Mouse (Mus musculus) right cerebral cortex, adult 18-20 months (tissue): Measurements from ENCODE around the gene Itgb1.

Experiments used
- DNase-seq: peaks from one replicate; pipeline ENCODE4 v3.0.0; 2022; ENCODE audit warnings: mixed read lengths

The Itgb1 gene

DNA sequence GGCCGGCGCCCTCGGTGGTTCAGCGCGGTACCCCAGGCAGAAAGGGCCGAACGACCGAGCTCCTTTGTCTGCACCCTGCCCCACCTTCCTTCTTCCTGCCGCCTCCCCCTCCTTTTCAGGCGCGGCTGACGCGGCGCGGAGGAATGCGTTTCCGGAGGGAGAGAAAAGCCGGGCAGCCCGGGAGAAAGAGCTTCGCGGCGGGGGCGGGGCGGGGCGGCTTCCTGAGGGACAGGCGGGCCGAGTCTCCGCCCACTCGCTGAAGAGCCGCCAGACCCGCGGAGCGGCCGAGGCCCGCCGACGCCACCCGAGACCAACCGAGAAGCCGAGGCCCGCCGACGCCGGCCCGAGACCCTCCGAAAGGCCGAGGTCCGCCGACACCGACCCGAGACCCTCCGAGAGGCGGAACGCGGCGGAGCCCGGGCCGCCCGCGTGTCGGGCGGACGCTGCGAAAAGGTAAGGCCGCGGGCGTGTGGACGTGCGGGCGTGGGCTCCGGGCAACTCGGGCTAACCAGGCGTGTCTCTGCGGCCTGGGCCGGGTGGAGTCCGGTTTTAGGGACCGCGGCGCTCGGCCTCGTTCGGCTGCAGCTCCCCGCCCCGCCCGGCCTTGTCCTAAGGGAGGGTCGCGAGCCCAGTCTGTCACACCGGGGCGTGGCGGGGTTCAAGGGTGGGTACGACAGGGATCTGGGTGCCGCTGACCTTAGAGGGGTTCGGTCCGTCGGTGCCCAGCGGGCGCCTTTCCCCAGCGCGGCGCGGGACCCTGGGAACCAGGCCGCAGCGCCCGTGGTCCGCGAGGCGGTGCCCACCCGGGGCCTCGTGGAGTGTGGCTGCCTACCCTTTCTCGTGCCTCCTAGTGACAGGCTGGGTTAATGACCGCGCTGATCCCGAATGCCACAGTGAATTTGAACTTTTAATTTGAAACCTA lies at the start of gene Itgb1:
Gene Itgb1, plus strand, starts transcription at position 148 of the 922 bp plus-strand sequence.
- peak; percentile 91 for DNase-seq

DNA sequence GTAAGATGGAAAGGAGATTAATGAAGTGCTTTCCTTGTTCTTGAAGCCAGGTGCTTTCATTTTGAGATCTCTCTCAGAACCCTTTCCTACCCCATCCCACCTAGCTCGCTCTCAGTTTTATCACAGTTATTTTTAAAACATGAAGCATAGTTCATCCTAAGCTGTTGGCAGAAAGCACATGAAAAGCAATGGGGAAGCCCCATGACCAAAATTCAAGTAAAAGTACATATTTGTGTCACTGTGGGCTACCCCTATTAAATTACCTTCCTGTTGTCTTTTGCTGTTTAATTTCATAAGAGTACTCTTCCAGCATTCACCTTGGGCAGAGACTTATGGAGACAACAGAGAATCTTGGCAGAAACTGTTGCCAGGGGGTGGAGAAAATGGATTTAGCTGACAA lies 42.4 kb upstream of the Itgb1 start:
- DNase-seq = no peak

DNA sequence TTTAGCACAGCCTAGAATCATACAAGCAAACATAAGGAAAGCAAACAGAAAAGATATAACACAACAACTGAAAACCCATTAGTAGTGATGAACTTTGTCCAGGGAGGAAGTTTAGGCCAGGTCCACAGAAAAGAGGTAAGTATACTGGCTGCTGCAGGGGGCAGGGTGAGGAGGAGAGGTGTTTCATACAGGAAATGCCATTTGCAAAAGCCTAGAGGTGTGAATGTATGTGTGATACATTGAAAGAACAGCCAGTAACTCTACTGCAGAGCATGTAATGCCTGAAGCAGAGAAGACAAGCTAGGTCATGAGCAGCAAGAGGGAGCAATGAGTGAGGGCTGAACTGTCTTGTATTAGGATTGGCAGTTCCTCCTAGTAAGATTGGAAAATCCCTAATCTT lies 40.0 kb upstream of the Itgb1 start:
- DNase-seq = no peak

DNA sequence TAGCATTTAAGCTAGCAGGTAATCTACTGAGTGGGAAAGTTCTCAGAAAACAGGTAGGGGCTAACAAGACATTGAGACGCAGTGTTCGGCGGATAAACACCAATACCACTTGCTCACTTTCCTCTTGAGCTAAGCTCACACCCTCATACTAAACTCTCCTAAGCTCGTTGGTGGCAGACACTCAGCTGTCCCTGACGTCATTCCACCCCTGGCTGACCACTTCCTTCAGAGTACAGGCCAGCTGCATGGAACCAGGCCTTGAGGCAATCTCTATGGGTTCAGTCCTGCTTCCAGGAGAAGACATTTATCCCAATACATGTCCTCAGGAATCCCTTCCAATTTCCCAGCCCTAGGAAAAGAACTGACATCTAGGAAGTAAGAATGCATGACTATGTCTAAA lies 39.0 kb upstream of the Itgb1 start:
- no peak for DNase-seq

DNA sequence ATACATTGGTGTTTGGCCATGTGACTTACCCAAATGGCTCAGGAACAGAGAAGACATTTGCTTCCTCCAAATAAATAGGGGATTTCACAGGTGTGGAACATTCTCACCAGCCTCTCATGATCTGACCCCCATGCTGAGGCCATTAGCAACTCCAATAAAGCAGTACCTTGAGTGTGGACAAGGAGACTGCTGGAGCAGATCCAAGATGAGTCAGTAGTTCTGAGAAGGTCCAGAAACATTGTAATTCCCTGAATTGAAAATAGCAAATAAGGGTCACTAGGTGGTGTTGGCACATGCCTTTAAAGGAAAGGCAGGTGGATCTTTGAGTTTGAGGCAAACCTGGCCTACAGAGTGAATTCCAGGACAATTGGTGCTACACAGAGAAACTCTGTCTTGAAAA lies 37.4 kb upstream of the Itgb1 start:
- no peak for DNase-seq

DNA sequence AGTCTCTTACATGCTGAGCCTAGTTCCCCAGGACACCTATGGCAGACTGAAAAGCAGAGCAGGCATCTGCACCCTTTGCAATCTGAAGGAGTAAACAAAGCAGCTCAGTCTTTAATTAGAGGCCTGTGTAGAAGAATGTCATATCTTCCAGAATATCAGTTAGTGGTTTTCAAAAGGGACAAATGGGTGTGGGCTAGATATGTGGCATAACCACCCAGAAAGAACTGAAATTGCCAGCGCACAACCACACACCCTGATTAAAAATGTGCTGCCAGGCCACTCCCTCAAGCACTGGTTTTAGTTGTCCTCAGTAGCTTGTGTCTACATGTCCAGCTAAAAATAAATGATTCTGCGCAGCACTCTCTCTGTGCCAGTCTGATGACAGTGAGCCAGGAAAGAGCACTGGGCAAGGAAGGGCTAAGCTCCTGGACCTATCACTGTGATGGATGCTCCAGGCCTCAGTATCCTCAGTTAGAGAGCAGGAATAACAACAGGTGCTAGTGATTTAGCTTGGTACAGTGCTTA lies 35.1 kb upstream of the Itgb1 start:
- no peak for DNase-seq

DNA sequence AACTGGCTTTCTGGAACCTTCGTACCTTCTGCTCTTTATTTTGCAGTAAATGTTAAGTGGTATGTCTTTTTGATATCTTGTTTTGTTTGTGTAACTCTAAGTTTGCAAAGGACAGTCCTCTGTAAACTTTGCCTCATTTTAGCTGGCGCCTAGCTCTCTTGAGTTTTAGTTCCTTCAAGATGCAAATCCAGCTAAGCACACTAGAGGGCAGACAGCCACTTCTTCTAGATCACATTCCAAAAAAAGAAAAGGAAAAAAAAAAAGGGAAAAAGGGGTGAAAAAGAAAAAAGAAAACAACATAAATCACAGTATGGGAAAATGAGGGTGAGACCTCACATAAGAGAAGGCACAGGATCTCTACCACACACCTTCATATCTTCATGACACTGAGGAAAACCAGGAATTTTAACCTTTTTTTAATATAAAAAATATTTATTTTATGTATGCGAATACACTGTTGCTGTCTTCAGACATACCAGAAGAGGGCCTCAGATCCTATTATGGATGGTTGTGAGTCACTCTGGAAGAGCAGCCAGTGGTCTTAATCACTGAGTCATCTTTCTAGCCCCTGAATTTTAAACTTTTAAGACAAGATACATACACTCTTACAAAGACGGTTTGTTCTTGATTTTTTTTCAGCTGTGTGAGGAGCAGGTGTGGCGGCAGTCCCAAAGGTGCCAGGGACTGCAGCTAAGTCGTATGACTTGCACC lies 32.9 kb upstream of the Itgb1 start:
- DNase-seq = peak; percentile 39

DNA sequence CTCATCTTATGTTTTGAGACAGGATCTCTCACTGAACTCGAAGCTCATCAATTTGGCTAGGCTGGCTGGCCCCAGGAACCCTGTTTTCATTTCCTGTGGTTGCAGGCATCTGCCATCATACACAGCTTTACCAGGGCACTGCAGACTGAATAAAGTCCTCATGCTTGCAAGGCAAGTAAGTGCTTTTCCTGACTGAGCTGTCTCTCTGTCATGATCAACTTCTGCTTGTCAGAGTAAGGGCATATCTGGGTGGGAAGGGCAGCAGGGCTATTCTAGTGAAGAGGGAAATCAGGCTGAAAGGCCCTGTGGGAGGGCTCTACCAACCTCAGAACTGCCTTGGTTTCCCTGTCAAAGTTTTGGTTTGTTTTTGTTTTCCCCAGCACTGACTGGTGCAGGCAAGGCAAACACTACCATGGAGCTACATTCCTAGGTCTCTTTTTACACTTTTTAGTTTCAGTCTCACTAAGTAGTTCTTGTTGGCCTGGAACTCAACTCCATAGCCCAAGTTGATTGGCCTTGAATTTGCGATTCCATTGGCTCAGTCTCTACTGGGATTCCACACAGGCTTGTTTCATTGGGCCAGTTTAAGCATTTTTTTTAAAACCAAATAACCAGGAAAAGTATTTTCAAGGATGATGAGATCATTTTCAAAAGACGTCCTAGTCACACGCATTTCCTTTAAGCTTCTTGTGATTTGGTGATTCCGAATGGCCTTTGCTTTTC lies 31.7 kb upstream of the Itgb1 start:
- DNase-seq = no peak

DNA sequence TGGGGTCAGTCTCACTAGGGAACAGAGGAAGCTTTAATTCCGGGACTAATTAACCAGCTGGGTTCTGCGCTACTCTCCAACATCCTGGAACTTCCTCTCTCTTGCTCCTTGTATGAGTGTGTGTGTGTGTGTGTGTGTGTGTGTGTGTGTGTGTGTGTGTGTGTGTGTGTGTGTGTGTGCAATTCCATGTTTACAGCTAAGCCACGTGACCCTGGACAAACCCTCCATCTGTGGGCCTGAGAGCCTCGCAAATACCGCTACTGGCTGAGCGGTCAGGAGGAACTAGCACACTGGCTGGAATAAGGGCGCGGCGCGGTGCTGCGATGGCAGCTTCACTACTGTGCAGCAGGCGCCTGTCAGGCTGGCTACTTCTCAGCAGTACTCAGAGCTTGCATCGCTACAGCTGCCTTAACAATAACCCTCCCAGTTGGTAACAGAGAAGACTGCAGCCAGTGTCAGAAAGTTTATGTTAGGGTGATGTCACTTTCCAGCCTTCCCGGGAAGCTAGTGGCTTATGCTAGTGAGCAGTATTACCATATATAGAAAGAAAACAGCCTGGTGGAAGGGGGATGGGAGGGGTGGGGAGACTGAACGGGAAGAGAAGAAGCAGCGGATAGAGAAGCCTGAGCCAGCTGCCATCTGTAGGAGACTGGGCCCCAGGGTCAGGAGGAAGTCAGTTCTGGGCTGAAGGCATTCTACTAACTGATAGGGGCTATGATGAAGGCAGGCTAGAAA lies 30.9 kb upstream of the Itgb1 start:
- peak; percentile 25 for DNase-seq

DNA sequence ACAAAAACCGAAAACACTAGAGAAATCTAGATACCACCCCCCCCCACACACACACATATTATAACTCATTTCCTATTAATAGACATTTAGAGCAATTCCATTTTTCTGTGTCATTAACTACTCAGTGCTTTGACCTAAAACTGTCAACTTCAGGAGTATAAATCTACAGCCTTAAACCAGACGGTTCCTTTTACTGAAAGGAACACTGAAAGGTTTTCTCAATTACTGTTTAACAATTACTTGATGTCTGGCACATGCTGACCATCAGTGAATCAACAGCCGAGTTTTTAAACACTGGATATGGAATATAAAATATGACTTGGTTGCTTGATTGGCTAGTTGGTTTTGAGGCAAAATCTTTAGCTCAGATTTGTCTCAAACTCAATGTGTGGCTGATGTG lies 23.3 kb upstream of the Itgb1 start:
- DNase-seq = no peak

DNA sequence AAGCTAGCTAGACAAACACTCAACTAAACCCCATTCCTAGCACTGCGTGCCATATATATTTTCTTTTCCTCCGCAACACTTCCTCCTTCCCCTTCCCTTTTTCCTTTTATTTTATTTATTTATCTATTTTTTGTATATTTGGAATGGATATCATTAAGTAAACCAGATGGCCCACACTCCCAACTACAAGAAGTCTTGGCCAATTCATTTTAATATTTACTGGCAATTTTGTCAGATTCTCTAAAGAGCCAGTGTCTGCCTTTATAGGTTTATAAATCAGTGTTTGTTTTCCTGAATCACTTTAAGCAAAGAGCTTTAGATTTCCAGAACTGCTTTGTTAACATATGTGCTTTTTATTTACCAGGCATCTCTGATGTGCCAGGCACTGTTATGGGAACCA lies 22.8 kb upstream of the Itgb1 start:
- no peak for DNase-seq

DNA sequence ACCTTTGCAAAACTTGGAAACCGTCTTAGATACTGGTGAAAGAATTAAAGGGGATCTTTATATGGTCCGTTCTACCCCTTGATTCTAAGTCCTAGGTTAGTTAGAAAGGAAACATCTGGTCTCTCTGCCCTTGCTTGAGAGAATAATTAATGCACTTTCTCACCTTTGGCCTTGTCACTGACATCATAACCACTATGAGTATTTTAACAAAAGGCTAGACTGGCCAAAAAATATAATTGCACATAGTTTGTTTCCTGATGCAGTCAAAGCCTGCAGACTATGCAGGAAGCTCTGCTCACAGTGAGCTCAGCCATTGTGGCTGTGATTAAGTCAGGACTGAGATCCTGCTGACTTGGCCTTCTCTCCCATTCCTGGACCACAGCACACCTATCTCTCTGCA lies 22.3 kb upstream of the Itgb1 start:
- DNase-seq = no peak

DNA sequence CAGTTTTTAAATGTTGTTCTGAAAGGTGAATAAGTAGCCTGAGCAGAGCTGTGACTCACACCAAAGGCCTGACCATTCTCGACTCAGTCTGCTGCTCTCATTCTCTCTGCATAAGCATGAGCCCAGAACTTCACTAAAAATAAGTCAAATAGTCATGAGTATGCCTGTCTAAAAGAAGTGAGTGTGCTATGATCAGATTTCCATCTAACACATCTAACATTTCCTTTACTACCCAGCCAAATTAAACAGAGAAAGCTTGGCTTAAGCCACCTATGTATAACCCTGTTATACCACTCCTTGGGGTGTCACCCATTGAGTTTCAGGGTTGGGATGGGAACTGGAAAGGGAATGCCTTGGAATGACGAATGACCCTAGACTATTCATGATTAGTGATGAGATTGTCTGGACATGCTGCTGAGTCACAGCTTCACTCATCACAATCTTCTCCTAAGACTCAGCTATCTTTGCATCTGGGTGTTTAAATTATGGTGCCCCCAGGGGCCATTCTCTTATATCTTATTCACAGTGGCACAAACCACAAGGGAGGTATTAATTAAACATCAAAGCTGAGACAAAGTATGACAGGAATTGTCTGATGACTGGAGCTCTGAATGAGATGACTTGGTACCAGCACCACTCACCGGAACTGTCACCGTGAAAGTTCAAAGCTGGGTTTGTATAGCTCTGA lies 18.7 kb upstream of the Itgb1 start:
- DNase-seq = no peak

DNA sequence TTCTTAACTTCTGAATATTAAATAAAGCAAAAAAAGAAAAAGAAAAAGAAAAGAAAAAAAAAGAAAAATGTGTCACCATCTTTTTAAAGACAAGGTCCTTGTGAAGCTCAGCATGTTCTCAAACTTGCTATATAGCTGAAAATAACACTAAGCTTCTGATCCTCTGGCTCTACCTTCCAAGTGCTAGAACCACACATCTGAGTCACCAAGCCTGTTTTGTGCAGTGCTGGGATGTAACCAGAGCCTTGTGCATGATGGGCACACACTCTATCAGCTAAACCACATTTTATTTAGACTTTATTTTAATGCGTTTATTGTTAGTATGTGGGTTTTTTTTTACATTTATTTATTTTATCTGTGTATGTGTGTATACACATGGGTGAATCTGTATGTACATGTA lies 13.6 kb upstream of the Itgb1 start:
- DNase-seq = peak; percentile 54

DNA sequence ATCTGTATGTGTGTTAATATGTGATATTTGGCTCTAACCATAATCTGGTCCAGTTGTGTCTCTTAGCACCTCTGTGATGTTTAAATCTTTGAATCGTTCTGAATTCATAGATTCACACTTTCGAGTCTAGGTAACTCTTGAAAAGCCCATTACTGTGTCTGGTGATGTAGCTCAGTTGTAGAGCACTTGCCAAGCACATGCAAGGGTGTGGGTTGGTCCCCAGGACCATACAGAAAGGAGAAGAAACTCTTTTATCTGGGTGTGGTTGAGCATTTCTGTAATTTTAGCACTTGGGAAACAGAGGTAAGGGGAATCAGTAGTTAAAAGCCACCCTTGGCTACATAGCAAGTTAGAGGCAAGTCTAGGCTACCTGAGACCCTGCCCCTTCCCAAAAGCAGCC lies 13.0 kb upstream of the Itgb1 start:
- no peak for DNase-seq

DNA sequence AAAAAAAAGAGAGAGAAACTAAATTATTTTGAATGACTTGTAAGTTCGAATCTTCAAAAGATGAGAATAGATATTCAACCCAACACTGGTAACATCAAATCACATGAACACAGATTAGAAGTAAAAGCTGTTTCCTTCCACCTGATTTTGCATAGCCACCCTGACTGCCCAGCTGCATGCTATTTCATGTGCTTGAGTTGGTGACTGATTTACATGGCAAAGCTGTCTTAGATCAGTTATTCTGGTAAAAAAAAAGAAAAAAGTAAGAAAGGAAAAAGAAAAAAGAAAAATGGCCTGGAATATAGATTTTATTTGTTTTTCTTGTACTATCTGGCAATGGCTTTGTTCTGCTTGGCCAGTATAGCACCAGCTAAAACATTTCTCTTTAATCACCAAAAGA lies 12.5 kb upstream of the Itgb1 start:
- DNase-seq = no peak

DNA sequence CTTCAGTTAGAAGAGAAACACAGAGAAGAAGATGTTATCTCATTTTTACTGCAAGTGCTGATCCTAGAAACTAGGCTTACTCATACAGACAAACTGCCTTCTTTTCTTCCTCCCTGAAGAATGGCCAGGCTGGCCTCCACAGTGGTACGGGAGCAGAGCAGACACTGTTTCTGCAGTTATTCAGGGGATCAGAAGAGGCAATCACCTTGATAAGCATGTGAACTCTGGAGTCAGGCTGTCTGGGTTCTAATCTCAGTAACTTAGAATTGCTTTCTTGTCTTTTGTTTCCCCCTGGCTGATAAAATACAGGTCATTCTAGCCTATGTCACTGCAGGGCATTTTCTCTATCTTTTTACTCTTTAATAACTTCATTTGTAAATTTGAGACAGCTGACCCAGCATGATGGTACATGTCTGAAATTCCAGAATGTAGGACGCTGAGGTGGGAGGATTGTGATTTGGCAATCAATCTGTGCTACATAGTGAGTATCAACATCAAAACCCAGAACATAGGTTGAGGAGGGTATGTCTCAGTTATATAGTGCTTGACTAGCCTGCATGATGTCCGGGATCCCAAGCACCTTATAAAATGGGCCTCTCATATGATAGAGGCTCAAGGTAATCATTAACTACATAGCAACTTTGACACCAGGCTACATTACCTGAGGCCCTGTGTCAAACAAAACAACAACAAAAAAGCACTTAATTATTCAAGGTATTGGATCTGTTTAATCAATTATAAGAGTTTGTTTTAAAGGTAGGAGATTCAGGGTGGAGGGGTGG lies 9.4 kb upstream of the Itgb1 start:
- DNase-seq = no peak

DNA sequence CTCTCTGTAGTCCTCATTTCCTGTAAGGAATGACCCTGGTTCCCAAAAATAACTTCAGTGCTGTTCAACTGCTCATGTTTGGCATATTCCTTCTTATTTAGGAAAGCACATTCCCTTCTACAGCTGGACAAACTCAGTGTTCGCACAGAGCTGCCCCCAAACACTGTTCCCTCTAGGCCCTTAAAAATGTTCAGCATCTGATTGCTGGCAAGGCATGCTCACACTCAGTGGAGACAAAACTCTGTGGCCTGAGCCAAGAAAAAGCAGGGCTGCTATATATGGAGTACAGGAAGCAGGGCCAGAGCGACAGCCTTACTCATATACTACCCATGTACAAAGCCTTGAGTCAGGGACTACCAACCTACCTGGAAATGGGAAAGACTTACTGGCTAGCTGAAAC lies 5.5 kb upstream of the Itgb1 start:
- peak; percentile 44 for DNase-seq

DNA sequence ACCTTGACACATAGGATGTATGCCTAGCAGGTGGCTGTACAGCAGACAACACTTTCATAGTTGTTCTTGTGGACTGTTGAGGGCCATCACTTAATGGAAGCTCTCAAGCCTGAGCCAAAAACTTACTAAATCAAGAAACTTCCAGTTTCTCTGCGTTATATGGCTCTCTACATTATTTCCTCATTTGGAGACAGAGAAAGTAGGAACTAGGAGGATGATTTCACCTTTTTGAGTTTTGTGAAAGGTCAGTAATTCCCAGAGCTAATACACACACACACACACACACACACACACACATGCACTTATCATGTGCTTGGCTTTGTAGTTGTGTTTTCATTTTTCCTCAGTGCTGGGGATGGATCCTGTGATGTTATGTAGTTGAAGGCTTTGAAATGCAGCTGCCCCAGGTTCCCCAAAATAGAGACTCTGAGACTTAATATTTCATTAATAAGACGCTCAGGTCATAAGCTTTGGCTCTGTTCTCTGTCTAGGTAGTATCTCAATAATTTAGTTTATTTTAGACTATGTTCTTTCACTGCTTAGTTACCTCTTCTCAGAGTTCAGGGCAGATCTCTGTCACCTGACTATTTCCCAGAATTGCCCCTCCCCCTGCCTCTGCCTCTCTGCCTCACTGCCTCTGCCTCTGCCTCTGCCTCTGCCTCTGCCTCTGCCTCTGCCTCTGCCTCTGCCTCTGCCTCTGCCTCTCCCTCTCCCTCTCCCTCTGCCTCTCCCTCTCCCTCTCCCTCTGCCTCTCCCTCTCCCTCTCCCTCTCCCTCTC lies 4.7 kb upstream of the Itgb1 start:
- DNase-seq = no peak

DNA sequence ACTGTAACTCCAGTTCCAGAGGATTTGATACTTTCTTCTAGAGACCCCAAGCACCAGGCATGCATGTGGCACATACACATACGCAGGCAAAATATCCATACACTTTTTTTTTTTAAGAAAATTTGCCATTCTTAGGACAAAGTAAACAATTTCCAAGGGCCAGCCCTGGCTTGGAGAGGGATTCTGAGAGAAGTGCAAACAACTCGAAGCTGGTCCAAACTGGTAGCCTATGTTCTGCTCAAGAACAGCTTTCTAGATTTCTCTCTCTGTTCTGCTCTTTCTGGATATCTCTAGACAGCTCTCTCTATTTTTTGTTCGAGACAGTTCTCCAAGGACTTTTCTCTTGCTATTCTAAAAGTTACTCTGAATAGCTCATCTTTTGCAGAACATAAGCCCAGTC lies 3.5 kb upstream of the Itgb1 start:
- no peak for DNase-seq
